Mouse (Mus musculus) lung, postnatal 14 days (tissue): ENCODE measurements around the gene Ssc4d.

Source experiments
- DNase-seq: peaks from one replicate; pipeline ENCODE4 v3.0.0; 2021

Gene Ssc4d

GRCm38 (mm10) chr5:135974365-135974764 lies at the start of gene Ssc4d:
Gene Ssc4d, minus strand, starts transcription at chr5:135974531.
- DNase-seq: no peak

GRCm38 (mm10) chr5:136019907-136020306 lies 45.6 kb upstream of the Ssc4d start:
- DNase-seq: no peak

- DNase-seq: no peak
Observed at GRCm38 (mm10) chr5:136018726-136019125, 44.4 kb upstream of the Ssc4d start.

DNA sequence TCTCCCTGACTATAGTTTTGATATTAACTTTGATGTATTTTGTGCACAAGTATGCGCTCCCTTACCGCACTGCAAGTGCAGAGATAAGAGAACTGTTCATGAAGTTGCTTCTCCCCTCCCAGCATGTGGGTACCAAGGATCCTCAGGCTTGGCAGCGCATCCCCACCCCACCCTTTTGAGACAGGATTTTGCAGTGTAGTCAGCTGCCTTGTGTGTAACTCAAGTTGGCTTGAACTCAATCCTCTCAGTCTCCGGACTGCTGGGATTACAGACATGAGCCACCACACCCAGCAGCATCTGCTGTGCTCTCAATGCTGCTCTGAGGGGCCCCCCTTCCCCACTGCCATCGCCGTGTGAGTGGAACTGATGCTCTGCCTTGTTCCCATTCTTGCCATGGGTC lies 42.9 kb upstream of the Ssc4d start:
- no peak for DNase-seq

DNA sequence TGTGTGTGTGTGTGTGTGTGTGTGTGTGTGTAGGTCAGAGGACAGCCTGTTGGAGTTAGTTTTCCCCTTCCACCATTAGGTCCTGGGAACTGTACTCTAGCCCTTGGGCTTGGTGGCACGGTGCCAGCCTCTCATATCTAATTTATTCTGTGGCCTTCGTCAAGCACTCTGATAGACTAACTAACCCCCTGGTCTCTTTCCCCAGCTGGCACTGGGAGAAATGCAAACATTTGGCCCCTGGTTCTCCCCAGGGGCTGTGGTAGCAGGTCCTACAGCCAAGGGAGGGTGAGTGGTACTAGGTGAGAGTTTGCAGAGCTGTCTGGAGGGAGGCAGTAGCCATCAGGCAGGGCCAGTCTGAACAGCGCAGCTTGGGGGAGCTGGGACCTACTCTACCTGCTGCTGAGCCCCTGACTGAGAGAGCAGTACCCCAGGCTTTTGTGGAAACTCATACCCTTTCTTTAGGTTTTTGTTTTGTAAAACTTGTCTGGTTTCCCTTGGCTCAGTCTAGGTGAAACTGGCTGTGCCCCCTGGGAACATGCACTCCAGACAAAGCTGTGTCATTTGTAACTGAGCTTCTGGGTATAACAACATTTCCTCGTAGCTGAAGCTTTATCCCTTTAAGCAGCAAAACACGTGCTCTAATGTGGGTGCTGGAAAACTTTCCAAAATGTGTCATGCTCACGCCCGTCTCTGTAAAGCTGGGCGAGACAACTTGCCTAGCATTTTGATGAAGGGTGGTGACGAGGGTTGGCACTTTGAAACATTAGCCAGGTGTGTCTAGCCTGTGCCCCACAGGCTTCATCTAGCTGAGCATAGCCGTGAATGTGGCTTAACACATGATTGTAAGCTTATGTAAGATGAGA lies 41.9 kb upstream of the Ssc4d start:
- DNase-seq: peak; percentile 44

DNA sequence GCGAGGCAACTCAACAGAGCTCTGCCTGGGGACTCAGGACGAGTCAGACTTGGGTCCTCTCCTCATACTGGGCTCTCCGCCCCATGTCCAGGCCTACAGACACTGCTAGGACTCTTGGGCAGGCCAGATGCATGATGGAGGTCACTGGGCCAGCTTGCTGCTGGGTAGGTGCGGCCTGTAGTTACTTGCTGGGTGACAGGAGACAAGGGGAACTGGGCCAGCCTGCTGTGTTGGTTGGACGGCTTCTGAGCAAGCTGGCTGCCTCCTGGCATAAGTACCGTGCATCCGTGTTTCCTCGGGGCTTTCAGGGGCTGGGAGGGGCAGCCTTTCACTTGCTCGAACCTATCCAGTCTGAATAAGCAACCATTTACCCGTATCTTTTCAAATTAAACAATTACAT lies 41.3 kb upstream of the Ssc4d start:
- DNase-seq: no peak

GRCm38 (mm10) chr5:136014877-136015276 lies 40.5 kb upstream of the Ssc4d start:
- no peak for DNase-seq

DNA sequence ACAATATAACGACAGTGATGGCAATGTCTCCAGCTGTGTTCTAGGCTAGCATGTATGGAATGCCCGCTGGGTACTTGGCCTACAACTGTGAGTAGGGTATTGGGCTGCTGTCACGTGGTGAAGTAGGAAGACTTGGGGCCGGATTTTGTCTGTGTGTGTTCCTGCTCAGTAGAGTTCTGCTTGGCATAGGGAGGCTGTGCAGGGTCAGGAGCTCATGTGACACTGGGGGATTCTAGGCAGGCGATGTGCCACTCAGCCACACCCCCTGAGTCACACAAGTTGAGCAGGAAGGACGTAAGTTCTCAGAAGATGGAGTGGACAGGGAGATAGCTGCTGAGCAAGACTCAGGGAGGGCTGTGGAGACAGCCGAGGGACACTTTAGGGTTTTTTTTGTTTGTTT lies 33.4 kb upstream of the Ssc4d start:
- DNase-seq: no peak

DNA sequence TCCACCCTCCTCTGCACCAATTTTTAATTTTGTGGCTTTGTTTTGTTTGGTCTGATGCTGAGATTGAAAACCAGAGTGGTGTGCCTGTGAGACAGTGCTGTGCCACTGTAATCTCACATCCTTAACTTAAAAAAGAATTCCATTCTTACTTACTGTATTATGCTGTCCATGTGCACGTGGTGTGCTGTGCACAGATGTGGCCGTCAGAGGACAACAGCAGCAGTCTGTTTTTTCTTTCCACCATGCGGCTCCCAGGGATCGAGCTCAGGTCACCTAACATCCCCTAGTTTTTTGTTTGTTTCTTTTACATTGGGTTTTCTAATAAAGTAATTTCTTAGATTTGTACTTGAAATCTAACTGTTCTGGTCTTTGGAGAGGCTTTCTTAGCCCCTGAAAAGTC lies 30.2 kb upstream of the Ssc4d start:
- no peak for DNase-seq

GRCm38 (mm10) chr5:136002751-136003151 lies 28.4 kb upstream of the Ssc4d start:
- no peak for DNase-seq

DNA sequence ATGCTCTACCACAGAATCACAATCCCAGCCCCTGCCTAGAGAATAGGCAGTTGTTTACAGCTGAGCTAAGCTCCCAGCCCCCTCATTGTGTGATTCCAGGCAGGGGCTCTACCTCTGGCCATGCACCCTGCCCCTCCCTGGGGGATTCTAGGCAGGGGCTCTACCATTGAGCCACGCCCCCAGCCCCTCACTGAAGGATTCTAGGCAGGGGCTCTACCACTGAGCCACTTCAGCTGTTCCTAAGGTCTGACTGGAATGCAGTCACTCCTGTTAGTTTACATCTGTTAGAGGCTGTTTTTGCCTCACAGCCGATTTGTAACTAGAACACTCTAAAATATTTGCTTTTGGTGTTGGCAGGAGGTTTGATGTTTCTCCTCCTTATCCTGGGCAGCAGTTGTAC lies 28.0 kb upstream of the Ssc4d start:
- no peak for DNase-seq

DNA sequence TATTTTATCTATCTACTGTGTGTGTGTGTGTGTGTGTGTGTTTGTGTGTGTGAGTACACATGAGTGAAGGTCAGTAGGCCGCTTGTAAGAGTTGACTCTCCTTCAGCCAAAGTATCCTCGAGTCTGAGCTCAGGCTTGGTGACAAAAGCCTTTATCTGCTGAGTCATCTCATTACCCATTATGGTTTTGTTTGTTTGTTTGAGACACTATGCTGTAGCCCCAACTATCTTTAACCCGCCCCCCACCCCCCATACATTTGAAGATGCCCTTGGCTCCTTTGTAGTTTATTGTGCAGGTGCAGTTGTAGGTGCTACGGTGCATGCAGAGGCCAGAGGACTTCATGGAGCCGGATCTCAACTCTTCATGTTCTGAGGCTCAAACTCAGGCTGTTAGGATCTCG lies 26.9 kb upstream of the Ssc4d start:
- DNase-seq: no peak

- DNase-seq: no peak
Observed at GRCm38 (mm10) chr5:135996162-135996561, 21.8 kb upstream of the Ssc4d start.

DNA sequence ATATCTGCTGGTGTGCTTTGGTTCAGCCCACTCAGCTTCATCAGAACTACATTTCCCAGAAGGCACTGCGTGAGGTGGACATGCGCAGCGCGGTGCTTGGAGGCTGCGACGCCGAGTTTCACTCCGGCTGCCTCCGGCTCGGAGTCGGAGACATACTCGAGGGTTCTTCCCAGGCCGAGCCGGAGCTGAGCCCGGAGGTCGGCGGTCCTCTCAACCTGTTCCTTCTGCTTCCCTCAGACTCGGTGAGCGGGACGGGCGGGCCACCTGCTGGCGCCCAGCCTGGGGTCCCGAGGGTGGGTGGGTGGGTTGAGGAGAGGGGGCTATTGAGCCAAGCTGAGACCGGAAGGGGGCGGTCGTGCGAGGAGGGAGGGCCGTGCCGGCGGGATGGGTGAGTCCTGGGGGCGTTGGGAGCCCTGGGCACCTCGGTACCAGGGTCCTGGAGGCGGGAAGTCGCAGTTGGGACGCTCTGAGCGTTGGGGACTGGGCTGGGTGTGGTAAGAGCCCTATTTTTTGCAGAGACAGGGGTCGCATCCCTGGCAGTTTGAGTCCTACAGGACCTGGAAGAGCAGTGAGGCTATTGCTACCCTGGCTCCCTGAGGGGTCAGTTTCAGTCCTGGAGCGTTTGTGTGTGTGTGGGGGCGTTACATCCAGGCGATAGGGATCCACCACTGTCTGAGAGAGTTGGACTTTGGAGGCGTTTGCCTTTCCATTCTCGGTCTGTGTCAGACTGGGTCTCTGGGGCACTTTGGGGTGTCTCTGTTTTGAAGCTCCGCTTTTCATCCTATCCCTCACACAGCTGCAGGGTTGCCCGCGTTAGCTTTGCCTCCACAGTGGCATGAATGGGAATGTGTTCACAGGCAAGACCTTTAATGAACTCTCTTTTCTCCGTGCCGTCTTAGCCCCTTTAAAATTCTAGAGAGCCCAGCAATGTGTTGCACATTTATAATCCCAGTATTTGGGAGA lies 20.7 kb upstream of the Ssc4d start, which contains the start of gene Dtx2:
Dtx2 (plus strand) TSS at position 76 of the 963 bp plus-strand sequence.
- DNase-seq: peak; percentile 91

- DNase-seq: no peak
Observed at GRCm38 (mm10) chr5:135994335-135994724, 20.0 kb upstream of the Ssc4d start.

DNA sequence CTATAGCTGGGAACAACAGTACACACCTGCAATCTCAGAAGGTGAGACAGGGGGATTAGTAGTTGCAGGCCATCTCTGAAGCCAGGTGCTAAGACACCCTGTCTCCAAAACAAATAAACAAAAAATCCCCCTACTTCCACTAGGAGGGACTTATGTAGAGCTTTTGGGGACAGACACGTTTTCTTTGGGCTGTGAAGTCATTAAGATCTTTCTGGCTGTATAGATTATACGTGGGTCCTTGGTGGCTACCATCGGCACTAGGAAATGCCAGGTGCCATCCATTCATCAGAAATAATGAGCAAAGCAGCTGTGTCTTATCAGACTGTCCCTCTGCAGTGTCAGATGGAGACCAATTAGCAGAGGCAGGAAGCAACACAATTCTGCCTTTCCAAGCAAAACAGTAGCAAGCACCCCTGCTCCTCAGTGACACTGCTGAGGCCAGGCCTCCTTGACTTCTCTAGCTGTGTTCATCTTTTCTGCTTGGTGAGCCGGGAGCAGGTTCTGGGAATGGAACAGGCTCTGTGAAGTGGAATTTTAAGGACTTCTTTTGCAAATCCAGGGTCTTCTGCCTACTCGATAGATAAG lies 19.1 kb upstream of the Ssc4d start:
- DNase-seq: no peak

DNA sequence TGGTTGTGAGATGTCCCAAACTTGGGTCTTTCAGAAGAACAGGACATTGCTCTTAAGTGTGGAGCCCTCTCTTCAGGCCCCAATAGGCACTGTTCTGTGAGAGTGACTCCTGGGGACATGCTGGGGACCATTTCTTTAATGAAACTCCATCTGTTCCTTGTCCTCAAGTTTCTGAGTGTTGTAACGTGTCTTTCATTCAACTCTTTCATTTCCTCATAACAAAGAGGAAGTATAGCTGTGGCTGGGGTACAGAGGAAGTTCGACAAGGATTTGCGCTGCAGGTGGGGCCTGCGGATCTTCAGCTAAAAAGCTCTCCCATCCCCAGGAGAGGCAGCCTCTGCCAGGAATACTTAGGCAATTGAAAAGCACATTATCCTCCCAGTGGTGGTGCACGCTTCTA lies 16.3 kb upstream of the Ssc4d start:
- DNase-seq: no peak

DNA sequence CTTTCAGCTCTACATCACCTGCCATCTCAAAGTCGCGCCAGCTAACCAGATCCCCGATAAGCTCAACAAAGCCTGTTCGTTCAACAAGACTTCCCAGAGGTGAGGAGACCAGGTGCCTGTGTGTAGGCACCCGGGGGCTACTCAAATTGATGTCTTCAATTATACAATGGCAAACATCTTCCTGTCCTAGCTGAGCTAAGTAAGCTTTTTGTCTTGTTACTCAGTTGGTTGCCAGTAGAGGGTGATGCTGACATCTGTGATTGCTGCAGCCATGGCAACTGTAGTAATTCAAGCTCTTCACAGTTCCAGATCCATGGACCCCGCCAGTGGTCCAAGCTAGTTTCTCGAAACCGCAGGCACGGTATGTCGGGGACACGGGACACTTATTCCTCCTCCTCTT lies 12.9 kb upstream of the Ssc4d start:
- no peak for DNase-seq

DNA sequence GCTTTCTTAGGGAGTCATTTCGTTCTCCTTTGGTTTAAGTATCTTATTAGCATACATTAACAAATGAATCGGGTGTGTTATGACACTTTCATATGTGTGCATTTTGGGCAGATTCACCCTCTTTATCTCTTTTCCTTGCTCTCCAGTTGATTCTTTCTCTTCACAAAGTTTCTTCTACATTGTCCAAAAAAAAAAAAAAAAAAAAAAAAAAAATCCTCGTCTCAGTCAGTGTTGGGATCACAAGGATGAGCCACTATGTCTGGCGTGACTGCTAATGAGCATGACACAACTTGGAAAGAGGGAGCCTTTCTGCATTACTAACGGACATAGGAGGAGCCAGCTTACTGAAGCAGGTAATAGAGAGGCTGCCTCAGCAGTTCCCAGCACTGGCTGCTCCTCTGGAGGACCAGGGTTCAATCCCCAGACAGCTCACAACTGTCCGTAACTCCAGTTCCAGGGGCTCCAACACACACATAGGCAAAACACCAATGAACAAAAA lies 10.3 kb upstream of the Ssc4d start:
- DNase-seq: no peak

GRCm38 (mm10) chr5:135982398-135982797 lies 8.1 kb upstream of the Ssc4d start:
- DNase-seq: peak; percentile 74

- DNase-seq: no peak
Observed at GRCm38 (mm10) chr5:135979904-135980303, 5.6 kb upstream of the Ssc4d start, which contains the start of gene Zp3. Gene Zp3, plus strand, starts transcription at chr5:135980099.

DNA sequence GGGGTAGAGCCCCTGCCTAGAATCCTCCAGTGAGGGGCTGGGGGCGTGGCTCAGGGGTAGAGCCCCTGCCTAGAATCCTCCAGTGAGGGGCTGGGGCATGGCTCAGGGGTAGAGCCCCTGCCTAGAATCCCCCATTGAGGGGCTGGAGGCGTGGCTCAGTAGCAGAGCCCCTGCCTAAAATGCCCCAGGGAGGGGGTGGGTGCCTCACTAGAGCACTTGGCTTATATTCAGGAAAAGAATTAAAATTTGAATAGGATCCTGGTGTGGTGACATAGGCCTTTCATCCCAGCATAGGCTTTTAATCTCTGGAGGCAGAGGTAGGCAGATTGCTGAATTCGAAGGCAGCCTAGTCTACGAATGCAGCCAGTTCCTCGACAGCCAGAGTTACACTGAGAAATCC lies 5.0 kb upstream of the Ssc4d start:
- DNase-seq: no peak
